Mouse (Mus musculus) effector memory CD4-positive, alpha-beta T cell, adult 5 months (primary cell): Measurements from ENCODE around the gene Pdf. TPM values are rescaled to one million over a fixed set of nuclear protein-coding genes. Genes with fewer than 3 reads are reported as not detected.

Experiments
- polyA plus RNA-seq: library from polyadenylated mRNA; unstranded; fragments of 100-300 nt; shearing (Covaris generic); gene quantifications from one replicate; pipeline ENCODE4 v1.2.1, GENCODE M21; 2017

Gene Pdf
- 6.5 TPM for polyA plus RNA-seq

DNA sequence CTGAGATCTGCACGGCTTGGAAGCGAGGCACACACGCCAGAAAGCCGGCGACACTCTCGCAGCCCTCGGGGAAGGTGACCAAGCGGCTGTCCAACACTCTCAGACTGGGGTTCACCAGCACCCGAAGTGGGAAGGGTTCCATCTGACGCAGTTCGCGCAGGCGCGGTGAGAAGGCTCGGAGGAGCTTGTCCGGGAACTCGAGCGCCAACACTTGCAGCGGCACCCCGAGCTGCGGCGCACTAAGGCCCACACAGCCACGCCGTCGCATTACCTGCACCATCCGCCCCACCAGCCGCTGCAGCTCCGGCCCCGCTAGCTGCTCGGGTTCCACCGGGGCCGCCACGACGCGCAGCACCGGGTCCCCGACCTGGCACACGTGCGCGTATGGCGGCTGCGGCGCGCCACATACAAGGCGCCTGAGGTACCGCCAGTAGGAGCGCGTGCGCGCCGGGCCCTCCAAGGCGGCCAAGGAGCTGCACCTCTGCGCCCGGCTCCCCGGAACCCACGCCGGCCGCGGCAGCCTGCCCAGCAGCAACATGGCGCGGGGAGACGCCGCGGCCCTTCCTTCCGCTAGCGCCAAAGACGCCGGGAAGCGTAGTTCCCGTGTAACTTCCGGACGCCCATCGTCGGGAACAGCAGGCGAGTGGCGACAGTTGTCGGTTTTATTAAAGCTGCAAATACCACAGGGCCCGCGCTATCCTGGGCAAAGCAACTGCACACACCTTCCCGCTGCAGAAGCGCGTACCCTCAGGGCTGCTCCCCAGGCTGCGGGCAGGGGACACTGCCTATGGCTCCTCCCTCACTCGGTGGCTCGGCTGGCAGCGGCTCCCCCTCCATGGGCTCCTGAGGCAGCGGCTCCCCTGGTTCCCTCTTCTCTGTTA, at the start of gene Pdf:
Gene Pdf (minus strand): TSS at position 554 of the 881 bp plus-strand sequence.

DNA sequence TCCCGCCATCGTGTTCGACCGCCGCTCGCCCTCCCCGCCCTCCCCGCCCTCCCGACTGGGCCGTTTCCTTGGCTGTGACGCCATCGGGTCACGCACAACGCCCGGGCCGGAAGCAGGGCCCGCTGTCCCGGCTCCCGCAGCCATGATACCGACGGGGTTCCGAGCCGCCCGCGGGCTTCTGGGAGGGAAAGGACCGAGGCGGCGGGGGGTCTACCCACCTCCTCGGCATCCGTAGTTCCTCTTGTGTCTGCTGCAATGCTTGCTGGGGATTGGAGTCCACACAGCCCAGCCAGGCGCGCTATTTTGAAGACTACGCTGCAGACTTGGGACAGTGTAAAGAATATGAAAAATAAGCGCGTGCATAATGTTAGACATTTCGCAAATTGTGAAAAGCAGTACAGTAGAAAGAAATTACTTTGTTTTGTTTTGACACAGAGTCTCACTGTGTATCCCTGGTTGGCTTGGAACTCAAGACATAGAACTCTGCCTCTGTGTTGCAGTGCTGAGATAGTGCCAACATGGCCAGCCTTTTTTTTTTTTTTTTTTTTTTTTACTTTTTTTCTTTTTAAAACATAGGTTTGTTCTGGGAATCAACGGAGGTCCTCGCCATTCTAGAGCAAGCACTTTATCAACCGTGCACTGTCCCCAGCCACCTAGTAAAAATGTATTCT, 48.1 kb upstream of the Pdf start, which contains the start of gene Terf2:
Gene Terf2 (minus strand): TSS at position 182 of the 671 bp plus-strand sequence.

DNA sequence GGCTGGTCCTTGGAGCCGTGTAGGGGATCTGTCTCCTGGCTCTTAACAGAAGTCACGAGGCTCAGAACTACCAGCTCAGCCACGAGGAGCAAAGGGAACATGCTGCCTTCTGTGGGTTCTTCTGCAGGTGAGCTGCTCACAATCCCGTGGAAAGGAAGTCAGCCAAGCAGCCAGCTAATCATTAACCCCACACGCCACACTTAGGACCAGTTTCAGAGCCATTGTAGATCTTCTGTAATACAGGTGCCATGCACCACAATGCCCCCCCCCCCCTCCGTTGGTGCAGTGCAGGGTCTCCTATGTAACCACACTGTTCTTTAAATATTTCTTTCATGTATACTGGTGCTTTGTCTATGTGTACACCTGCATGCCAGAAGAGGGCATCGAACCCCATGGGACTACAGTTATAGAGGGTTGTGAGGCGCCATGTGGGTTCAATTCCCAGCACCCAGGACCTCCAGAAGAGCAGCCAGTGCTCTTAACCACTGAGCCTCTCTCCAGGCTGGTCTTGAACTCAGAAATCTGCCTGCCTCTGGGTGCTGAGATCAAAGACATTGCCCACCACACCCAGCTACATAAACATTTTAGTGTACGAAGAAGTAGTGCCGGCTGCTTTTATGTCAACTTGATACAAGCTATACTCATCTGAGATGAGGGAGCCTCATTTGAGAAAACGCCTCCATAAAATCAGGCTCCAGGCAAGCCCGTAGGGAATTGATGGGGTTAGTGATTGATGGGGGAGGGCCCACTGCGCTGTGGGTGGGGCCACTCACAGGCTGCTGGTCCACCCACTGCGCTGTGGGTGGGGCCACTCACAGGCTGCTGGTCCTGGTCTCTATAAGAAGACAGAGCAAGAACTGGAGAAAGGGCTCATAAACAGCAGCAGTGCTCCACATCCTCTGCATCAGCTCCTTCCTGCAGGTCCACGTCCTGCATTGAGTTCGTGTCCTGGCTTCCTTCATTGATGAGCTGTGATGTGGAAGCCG, 17.4 kb upstream of the Pdf start, which contains the start of gene Tmed6:
Gene Tmed6 (minus strand): TSS at position 134 of the 986 bp plus-strand sequence.

DNA sequence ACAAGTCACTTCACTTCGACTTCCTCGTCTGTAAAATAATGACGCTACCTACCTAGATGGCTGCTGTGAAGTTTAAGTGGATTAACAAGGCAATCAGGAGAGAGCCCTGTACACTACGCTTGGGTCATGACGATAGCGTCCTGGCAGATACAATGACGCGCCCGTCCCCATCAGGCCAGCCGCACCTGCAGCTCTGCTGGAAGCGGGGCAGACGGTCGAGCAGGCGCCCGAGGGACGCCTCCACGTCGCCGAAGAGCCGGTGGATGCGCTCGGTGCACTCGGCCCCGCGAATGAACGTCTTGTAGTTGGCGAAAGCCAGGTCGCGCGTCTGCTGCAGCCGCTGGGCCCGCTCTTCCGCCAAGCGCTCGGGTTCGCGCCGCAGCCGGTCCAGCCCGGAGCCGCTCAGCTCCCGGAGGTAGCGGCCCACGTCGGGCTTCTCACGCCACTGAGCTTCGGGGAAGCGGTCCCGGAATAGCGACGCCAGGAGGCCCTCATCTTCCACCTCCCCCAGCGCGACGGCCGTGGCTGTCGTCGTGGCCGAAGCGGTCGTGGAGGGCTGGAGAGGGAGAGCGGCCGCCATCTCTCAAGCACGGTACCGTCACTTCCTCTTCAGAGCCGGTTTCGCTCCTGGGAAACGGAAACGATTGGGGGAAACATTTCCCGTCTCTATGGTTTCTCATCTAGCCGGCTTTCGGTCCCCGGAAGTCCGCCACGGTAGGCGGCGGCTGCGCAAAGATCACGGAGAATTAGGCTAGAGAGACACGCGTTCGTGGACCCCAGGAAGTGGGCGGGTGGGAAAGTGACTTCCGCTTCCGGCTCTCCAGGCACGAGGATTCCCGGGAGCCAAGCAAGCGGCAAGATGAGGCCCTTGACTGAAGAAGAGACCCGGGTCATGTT, 7.9 kb upstream of the Pdf start, which contains the start of the genes Cog8 and Nip7:
Gene Cog8 (minus strand): TSS at position 614 of the 897 bp plus-strand sequence.
Gene Nip7 (plus strand): TSS at position 802 of the 897 bp plus-strand sequence.

GRCm38 (mm10) chr8:107030650-107031576, 17.5 kb downstream of the Pdf start, which contains the start of gene Vps4a:
TSS of gene Vps4a (plus strand) at chr8:107031222.

Other genes starting within 250 kb of the Pdf start
- gene Has3, start 178.4 kb downstream of the Pdf start, polyA plus RNA-seq, result not detected
- gene Utp4, start 155.0 kb downstream of the Pdf start, polyA plus RNA-seq, result 69.2 TPM
- gene Sntb2, start 112.9 kb downstream of the Pdf start, polyA plus RNA-seq, result 26.7 TPM
- gene Vps4a, start 17.4 kb downstream of the Pdf start, polyA plus RNA-seq, result 41.7 TPM
- gene Cog8, start 8.1 kb upstream of the Pdf start, polyA plus RNA-seq, result 43.1 TPM
- gene Nip7, start 8.3 kb upstream of the Pdf start, polyA plus RNA-seq, result 46.5 TPM
- not detected for gene Tmed6, start 17.0 kb upstream of the Pdf start, polyA plus RNA-seq
- 26.1 TPM for gene Terf2, start 47.9 kb upstream of the Pdf start, polyA plus RNA-seq
- 41.5 TPM for gene Cyb5b, start 102.0 kb upstream of the Pdf start, polyA plus RNA-seq
- gene Nfat5, start 244.9 kb upstream of the Pdf start, polyA plus RNA-seq, result 22.5 TPM